In genomic region chr2:71366618-71367124, GRCm38 (mm10) we compare ENCODE assay signal across 8 mouse cellular contexts. TPM values are rescaled to one million over a fixed set of nuclear protein-coding genes. Genes with fewer than 3 reads are reported as not detected.
DNase-seq lines count a peak whose midpoint lies in the region; ATAC-seq and TF ChIP-seq lines count a peak whose summit lies in the region.

No protein-coding gene starts in this region.

- peak overlapping the region; percentile 77 for H3K9ac ChIP-seq in kidney, embryonic 14.5 days (ENCODE audit: low read depth, low read length)
- H3K9ac ChIP-seq in heart, embryonic 13.5 days, result peak overlapping the region; percentile 94
- peak overlapping the region; percentile 80 for H3K9ac ChIP-seq in liver, embryonic 14.5 days (replicated peaks)
- H3K9ac ChIP-seq in stomach, embryonic 15.5 days, result peak overlapping the region; percentile 62; the same call in 1 of the 2 replicates

- WGBS in kidney, embryonic 14.5 days, result 14% methylated on average over 9 of the region's 9 CpGs
- WGBS in heart, embryonic 13.5 days, result 6% methylated on average over 9 of the region's 9 CpGs
- WGBS in liver, embryonic 14.5 days (ENCODE audit: insufficient replicate concordance), result under 1% methylated on average over 9 of the region's 9 CpGs
- 6% methylated on average over 9 of the region's 9 CpGs for WGBS in stomach, embryonic 15.5 days

- H3K4me2 ChIP-seq in kidney, embryonic 14.5 days (replicated peaks; ENCODE audit: low read depth, low read length), result peak overlapping the region; percentile 83
- H3K4me2 ChIP-seq in heart, embryonic 13.5 days, result peak overlapping the region; percentile 78
- H3K4me2 ChIP-seq in liver, embryonic 14.5 days (ENCODE audit: low read depth), result peak overlapping the region; percentile 93
- peak overlapping the region; percentile 66 for H3K4me2 ChIP-seq in stomach, embryonic 15.5 days

- H3K36me3 ChIP-seq in kidney, embryonic 14.5 days (ENCODE audit: control insufficient read depth, insufficient read depth, low read length), result no peaks in the 10 kb centered on the region
- peaks cover 8% of the 10 kb centered on the region for H3K36me3 ChIP-seq in heart, embryonic 13.5 days
- H3K36me3 ChIP-seq in liver, embryonic 14.5 days (replicated peaks; ENCODE audit: control insufficient read depth, insufficient read depth, low read depth), result no peaks in the 10 kb centered on the region; the same call in 1 of the 2 replicates
- H3K36me3 ChIP-seq in stomach, embryonic 15.5 days, result no peaks in the 10 kb centered on the region

- DNase-seq in kidney, postnatal 10 days, result no peak
- peak; percentile 37 for DNase-seq in NIH3T3 (ENCODE audit: low read depth)
- peak in 2 of 3 experiments; percentile 24 to 27 for DNase-seq in liver, embryonic 14.5 days (ENCODE audit: low read depth in 3 of 3, low spot score in 3 of 3)
- no peak for DNase-seq in retina, postnatal 1 day

- H3K4me1 ChIP-seq in kidney, embryonic 14.5 days (ENCODE audit: control insufficient read depth, insufficient read depth, low read length), result peaks cover 10% of the 10 kb centered on the region; the same call in 1 of the 2 replicates
- H3K4me1 ChIP-seq in heart, embryonic 13.5 days, result peaks cover 19% of the 10 kb centered on the region
- peaks cover 7% of the 10 kb centered on the region in 2 experiments; a peak in 3 of 4 replicates for H3K4me1 ChIP-seq in liver, embryonic 14.5 days (replicated peaks; ENCODE audit: control insufficient read depth in 2 of 2, insufficient read depth in 2 of 2, low read length in 1 of 2)
- H3K4me1 ChIP-seq in stomach, embryonic 15.5 days, result no peaks in the 10 kb centered on the region

- H3K4me3 ChIP-seq in kidney, embryonic 14.5 days (ENCODE audit: low read length), result peak overlapping the region; percentile 86
- H3K4me3 ChIP-seq in heart, embryonic 13.5 days, result peak overlapping the region; percentile 84
- peak overlapping the region; percentile 78 to 96 for H3K4me3 ChIP-seq in liver, embryonic 14.5 days (ENCODE audit: insufficient read depth in 1 of 2, low read depth in 2 of 2, low read length in 2 of 2)
- peak overlapping the region; percentile 76 for H3K4me3 ChIP-seq in stomach, embryonic 15.5 days (replicated peaks)

- peak overlapping the region; percentile 49; the same call in 1 of the 2 replicates for H3K27ac ChIP-seq in kidney, embryonic 14.5 days (ENCODE audit: low read depth, low read length)
- H3K27ac ChIP-seq in heart, embryonic 13.5 days (replicated peaks), result peak overlapping the region; percentile 95
- H3K27ac ChIP-seq in liver, embryonic 14.5 days, result peak overlapping the region; percentile 73
- H3K27ac ChIP-seq in stomach, embryonic 15.5 days, result peak overlapping the region; percentile 49

- H3K9me3 ChIP-seq in kidney, embryonic 14.5 days (ENCODE audit: control insufficient read depth, low read length), result no peaks in the 10 kb centered on the region
- H3K9me3 ChIP-seq in heart, embryonic 13.5 days, result no peaks in the 10 kb centered on the region
- H3K9me3 ChIP-seq in liver, embryonic 14.5 days (ENCODE audit: control insufficient read depth, low read length), result no peaks in the 10 kb centered on the region
- H3K9me3 ChIP-seq in stomach, embryonic 15.5 days, result no peaks in the 10 kb centered on the region

- TF ChIP-seq CTCF in liver, embryonic 14.5 days (IDR thresholded peaks at IDR 0.05; ENCODE audit: low read depth), result no peak

- TF ChIP-seq EP300 in liver, embryonic 14.5 days (IDR thresholded peaks at IDR 0.05; ENCODE audit: low read depth), result 0 out of 2 replicates have a peak, but pooled peaks have one; percentile 18

- no peak for ATAC-seq in kidney, embryonic 14.5 days (ENCODE audit: low FRiP score, low TSS enrichment)
- no peak; the same call in 1 of the 2 replicates for ATAC-seq in heart, embryonic 13.5 days (ENCODE audit: extremely low read depth, insufficient number of reproducible peaks, low FRiP score, low TSS enrichment)
- ATAC-seq in liver, embryonic 14.5 days (ENCODE audit: insufficient read depth), result no peak
- 0 out of 2 replicates have a peak, but pooled peaks have one; percentile 41 for ATAC-seq in stomach, embryonic 15.5 days (ENCODE audit: insufficient read depth, low FRiP score, low read depth)
- ATAC-seq in megakaryocyte progenitor cell, adult 5-6 weeks (replicated peaks; ENCODE audit: poor library complexity), result no peak; the same call in 1 of the 2 replicates

- H3K27me3 ChIP-seq in kidney, embryonic 14.5 days (ENCODE audit: control insufficient read depth, insufficient read depth, low read length), result no peaks in the 10 kb centered on the region
- no peaks in the 10 kb centered on the region for H3K27me3 ChIP-seq in heart, embryonic 13.5 days (replicated peaks)
- H3K27me3 ChIP-seq in liver, embryonic 14.5 days (ENCODE audit: control insufficient read depth, insufficient read depth, low read length), result no peaks in the 10 kb centered on the region
- H3K27me3 ChIP-seq in stomach, embryonic 15.5 days (replicated peaks), result no peaks in the 10 kb centered on the region

RNA-seq across cellular contexts. Expression of gene Slc25a12, which starts 0.9 kb away (rescaled TPM):
- 29.8 and 41.6 TPM in 2 replicates for polyA plus RNA-seq in kidney, embryonic 14.5 days (2014; fragmentation: Nextera tagmentation; extraction: Ambion mirVana)
- 90.1 and 90.9 TPM in 2 replicates for polyA plus RNA-seq in heart, embryonic 13.5 days (2015; fragmentation: Nextera tagmentation; extraction: Ambion mirVana)
- 12.8 and 13.1 TPM in 2 replicates for polyA plus RNA-seq in liver, embryonic 14.5 days (2012; rRNA removed)
- 23.0 and 24.0 TPM in 2 replicates for polyA plus RNA-seq in liver, embryonic 14.5 days (2014; fragmentation: Nextera tagmentation; extraction: Ambion mirVana)
- 30.0 and 33.8 TPM in 2 replicates for polyA plus RNA-seq in stomach, embryonic 15.5 days (2015; fragmentation: Nextera tagmentation; extraction: Ambion mirVana)
- 51.5 and 73.0 TPM in 2 replicates for total RNA-seq in megakaryocyte progenitor cell, adult 5-6 weeks (2015)
- total RNA-seq in megakaryocyte progenitor cell, adult 5-6 weeks (2017), result 78.3 and 79.2 TPM in 2 replicates

RNA-seq across cellular contexts. Expression of gene Hat1, which starts 22.1 kb away (rescaled TPM):
- 149 and 192 TPM in 2 replicates for polyA plus RNA-seq in kidney, embryonic 14.5 days (2014; fragmentation: Nextera tagmentation; extraction: Ambion mirVana)
- polyA plus RNA-seq in heart, embryonic 13.5 days (2015; fragmentation: Nextera tagmentation; extraction: Ambion mirVana), result 117 and 133 TPM in 2 replicates
- polyA plus RNA-seq in liver, embryonic 14.5 days (2012; rRNA removed), result 41.3 and 69.4 TPM in 2 replicates
- polyA plus RNA-seq in liver, embryonic 14.5 days (2014; fragmentation: Nextera tagmentation; extraction: Ambion mirVana), result 120 and 122 TPM in 2 replicates
- 111 and 116 TPM in 2 replicates for polyA plus RNA-seq in stomach, embryonic 15.5 days (2015; fragmentation: Nextera tagmentation; extraction: Ambion mirVana)
- 178 and 189 TPM in 2 replicates for total RNA-seq in megakaryocyte progenitor cell, adult 5-6 weeks (2015)
- 192 and 193 TPM in 2 replicates for total RNA-seq in megakaryocyte progenitor cell, adult 5-6 weeks (2017)

Comparison
In these comparisons a context has a peak if more than half of its experiments do, and no peak if none do; other contexts are left out.
1. DNase-seq: peak in NIH3T3 (single experiment) and liver, embryonic 14.5 days (2 of 3); none in kidney, postnatal 10 days (single experiment) and retina, postnatal 1 day (single experiment).
2. Peak in every context shown above with its lines, with median percentiles within 50 percentile points of each other: H3K27ac ChIP-seq, H3K4me2 ChIP-seq, H3K4me3 ChIP-seq and H3K9ac ChIP-seq.